Mouse (Mus musculus): ENCODE measurements around the gene Zfp36l1.

DNA sequence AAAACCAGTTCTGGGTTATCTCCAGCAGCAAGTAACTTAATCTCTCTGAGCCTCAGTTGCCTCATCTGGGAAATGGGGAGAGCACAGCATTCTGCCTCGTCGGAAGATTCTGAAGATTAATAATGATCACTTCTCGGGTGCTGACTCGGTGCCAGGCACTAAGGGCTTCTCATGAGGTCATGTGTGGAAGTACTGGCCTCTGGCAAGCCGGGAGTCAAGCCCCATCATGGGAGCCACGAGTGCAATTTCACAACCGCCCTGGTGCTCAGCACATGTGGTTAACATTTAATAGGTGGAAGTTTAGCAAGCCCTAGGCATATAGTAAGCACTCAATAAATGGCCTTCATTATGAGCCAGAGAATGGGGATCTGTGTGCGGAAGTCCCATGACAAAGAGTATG is 22.4 kb upstream of the Zfp36l1 start:
- TF ChIP-seq CTCF (IDR thresholded peaks at IDR 0.05; ENCODE audit: extremely low read depth, insufficient read depth, low read length) (no peak), POLR2A (IDR thresholded peaks at IDR 0.05; ENCODE audit: extremely low read depth, insufficient read depth, low read length) (no peak)

Measured in cortical plate, adult 2 months (tissue).